In genomic region chr1:89846148-89846547, GRCm38 (mm10) we compare ENCODE assay signal across 21 mouse cellular contexts.
DNase-seq lines count a peak whose midpoint lies in the region; ATAC-seq lines count a peak whose summit lies in the region.
"Had no signal": no experiment of that assay in that cellular context is flagged by ENCODE, and none has a peak within 500 bp of the region (broad histone marks: within the 10 kb centered on the region; RNA-seq: fewer than 3 reads in every experiment).

No protein-coding gene starts in this region.

- H3K27me3 ChIP-seq in hindbrain, embryonic 11.5 days (ENCODE audit: control insufficient read depth, insufficient read depth, low read length): no peaks in the 10 kb centered on the region; the same call in 1 of the 2 replicates
- peaks cover 20% of the 10 kb centered on the region for H3K27me3 ChIP-seq in hindbrain, embryonic 12.5 days
- peaks cover 42% of the 10 kb centered on the region for H3K27me3 ChIP-seq in limb, embryonic 10.5 days (ENCODE audit: low read depth, poor library complexity, severe bottlenecking)
- H3K27me3 ChIP-seq: heart, embryonic 13.5 days; intestine, embryonic 15.5 days; Patski; stomach, embryonic 15.5 days had no signal

- DNase-seq in embryo, embryonic 10 days (ENCODE audit: low spot score): peak; percentile 64
- DNase-seq in embryo, embryonic 9.5 days (ENCODE audit: extremely low spot score): no peak
- peak; percentile 31 for DNase-seq in hindbrain, embryonic 11.5 days (ENCODE audit: low spot score)
- peak; percentile 63 for DNase-seq in embryo, embryonic 11 days
- DNase-seq in limb, embryonic 10.5 days (ENCODE audit: low spot score): peak; percentile 76
- DNase-seq in cerebellum, adult 9-10 months: no peak
- DNase-seq in adrenal gland, postnatal 10 days: no peak
- DNase-seq: adrenal gland, adult 8-10 months; cerebellum, adult 11 months; cerebellum, postnatal 25 days; liver; thymus, adult 2 months had no signal

- H3K27ac ChIP-seq in hindbrain, embryonic 11.5 days (ENCODE audit: low read depth, low read length): no peak overlapping the region
- no peak overlapping the region for H3K27ac ChIP-seq in hindbrain, embryonic 12.5 days
- peak overlapping the region; percentile 56 for H3K27ac ChIP-seq in limb, embryonic 10.5 days
- H3K27ac ChIP-seq: forebrain, embryonic 12.5 days; heart, embryonic 13.5 days; intestine, embryonic 15.5 days; kidney, embryonic 15.5 days; stomach, embryonic 15.5 days had no signal

- no peak for ATAC-seq in hindbrain, embryonic 11.5 days (ENCODE audit: low FRiP score)
- ATAC-seq in hindbrain, embryonic 12.5 days (ENCODE audit: low FRiP score): no peak
- ATAC-seq: intestine, embryonic 15.5 days; lung, postnatal 0 days; midbrain, embryonic 16.5 days had no signal

- H3K36me3 ChIP-seq in hindbrain, embryonic 11.5 days (ENCODE audit: control insufficient read depth, insufficient read depth, low read length): no peaks in the 10 kb centered on the region
- peaks cover 21% of the 10 kb centered on the region for H3K36me3 ChIP-seq in hindbrain, embryonic 12.5 days
- peaks cover 23% of the 10 kb centered on the region for H3K36me3 ChIP-seq in limb, embryonic 10.5 days

- H3K9me3 ChIP-seq in hindbrain, embryonic 11.5 days (ENCODE audit: control insufficient read depth, low read length): no peaks in the 10 kb centered on the region
- no peaks in the 10 kb centered on the region for H3K9me3 ChIP-seq in hindbrain, embryonic 12.5 days (replicated peaks)
- H3K9me3 ChIP-seq in limb, embryonic 10.5 days (replicated peaks): no peaks in the 10 kb centered on the region
- H3K9me3 ChIP-seq: forebrain, embryonic 12.5 days; heart, embryonic 13.5 days; intestine, embryonic 15.5 days; kidney, embryonic 15.5 days; stomach, embryonic 15.5 days had no signal

- peaks cover 3% of the 10 kb centered on the region for H3K4me1 ChIP-seq in hindbrain, embryonic 11.5 days (replicated peaks; ENCODE audit: control insufficient read depth, insufficient read depth, low read length)
- H3K4me1 ChIP-seq in hindbrain, embryonic 12.5 days: peaks cover 49% of the 10 kb centered on the region
- peaks cover 62% of the 10 kb centered on the region for H3K4me1 ChIP-seq in limb, embryonic 10.5 days
- H3K4me1 ChIP-seq: heart, embryonic 13.5 days; stomach, embryonic 15.5 days had no signal

- no peak overlapping the region for H3K4me2 ChIP-seq in hindbrain, embryonic 11.5 days (replicated peaks; ENCODE audit: low read depth, low read length)
- H3K4me2 ChIP-seq in hindbrain, embryonic 12.5 days (replicated peaks): no peak overlapping the region
- H3K4me2 ChIP-seq: forebrain, embryonic 12.5 days; heart, embryonic 13.5 days; intestine, embryonic 15.5 days; kidney, embryonic 15.5 days; stomach, embryonic 15.5 days had no signal

- H3K9ac ChIP-seq in hindbrain, embryonic 11.5 days (ENCODE audit: low read depth, low read length): no peak overlapping the region
- no peak overlapping the region for H3K9ac ChIP-seq in hindbrain, embryonic 12.5 days
- H3K9ac ChIP-seq: forebrain, embryonic 12.5 days; heart, embryonic 13.5 days; intestine, embryonic 15.5 days; kidney, embryonic 15.5 days; stomach, embryonic 15.5 days had no signal

- no peak overlapping the region for H3K4me3 ChIP-seq in hindbrain, embryonic 11.5 days (ENCODE audit: low read depth, low read length)
- H3K4me3 ChIP-seq in hindbrain, embryonic 12.5 days: no peak overlapping the region
- no peak overlapping the region for H3K4me3 ChIP-seq in limb, embryonic 10.5 days
- H3K4me3 ChIP-seq: forebrain, embryonic 12.5 days; heart, embryonic 13.5 days; intestine, embryonic 15.5 days; kidney, embryonic 15.5 days; stomach, embryonic 15.5 days had no signal

- 50% methylated on average over 9 of the region's 9 CpGs for WGBS in hindbrain, embryonic 11.5 days
- WGBS in hindbrain, embryonic 12.5 days: 45% methylated on average over 9 of the region's 9 CpGs
- WGBS in limb, embryonic 10.5 days: 19% methylated on average over 9 of the region's 9 CpGs

Comparison
In these comparisons a context has a peak if more than half of its experiments do, and no peak if none do; other contexts are left out.
1. DNase-seq: peak in embryo, embryonic 10 days (single experiment), hindbrain, embryonic 11.5 days (single experiment), embryo, embryonic 11 days (single experiment) and limb, embryonic 10.5 days (single experiment); none in embryo, embryonic 9.5 days (single experiment), cerebellum, adult 9-10 months (single experiment) and adrenal gland, postnatal 10 days (single experiment).